Mouse (Mus musculus): ENCODE data around the gene Loxl3. TPM values are rescaled to one million over a fixed set of nuclear protein-coding genes. Genes with fewer than 3 reads are reported as not detected.

Gene Loxl3
- polyA plus RNA-seq, 1 experiment from 2014 or later: 20.9 TPM

DNA sequence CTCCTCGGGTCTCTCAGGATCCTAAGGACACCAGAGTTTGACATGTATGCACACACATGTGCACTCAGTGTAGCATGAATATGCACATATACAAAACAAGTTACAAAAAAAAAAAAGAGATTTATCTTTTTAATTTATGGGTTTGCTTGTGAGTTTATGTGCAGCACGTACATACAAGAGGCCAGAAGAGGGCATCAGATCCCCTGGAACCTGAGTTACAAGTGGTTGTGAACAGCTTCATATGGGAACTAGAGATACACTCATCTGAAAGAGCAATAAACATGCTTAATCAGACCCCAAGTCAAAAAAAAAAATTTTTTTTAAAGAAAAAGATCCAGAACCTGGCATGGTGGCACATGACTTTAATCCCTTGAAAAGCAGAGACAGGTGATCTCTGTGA is 41.0 kb downstream of the Loxl3 start:
- no peaks in the 10 kb centered on the region for H3K9me3 ChIP-seq
- no peak overlapping the region for H3K4me3 ChIP-seq
- no peak overlapping the region for H3K4me2 ChIP-seq
- 22% methylated on average over 2 of the region's 2 CpGs for WGBS
- H3K36me3 ChIP-seq: peaks cover 5% of the 10 kb centered on the region
- peaks cover 35% of the 10 kb centered on the region for H3K4me1 ChIP-seq
- no peak overlapping the region for H3K9ac ChIP-seq
- no peak for ATAC-seq (ENCODE audit: insufficient number of reproducible peaks, insufficient read depth, low FRiP score, low TSS enrichment, low read depth)
- H3K27me3 ChIP-seq: peaks cover 64% of the 10 kb centered on the region
- no peak overlapping the region for H3K27ac ChIP-seq

DNA sequence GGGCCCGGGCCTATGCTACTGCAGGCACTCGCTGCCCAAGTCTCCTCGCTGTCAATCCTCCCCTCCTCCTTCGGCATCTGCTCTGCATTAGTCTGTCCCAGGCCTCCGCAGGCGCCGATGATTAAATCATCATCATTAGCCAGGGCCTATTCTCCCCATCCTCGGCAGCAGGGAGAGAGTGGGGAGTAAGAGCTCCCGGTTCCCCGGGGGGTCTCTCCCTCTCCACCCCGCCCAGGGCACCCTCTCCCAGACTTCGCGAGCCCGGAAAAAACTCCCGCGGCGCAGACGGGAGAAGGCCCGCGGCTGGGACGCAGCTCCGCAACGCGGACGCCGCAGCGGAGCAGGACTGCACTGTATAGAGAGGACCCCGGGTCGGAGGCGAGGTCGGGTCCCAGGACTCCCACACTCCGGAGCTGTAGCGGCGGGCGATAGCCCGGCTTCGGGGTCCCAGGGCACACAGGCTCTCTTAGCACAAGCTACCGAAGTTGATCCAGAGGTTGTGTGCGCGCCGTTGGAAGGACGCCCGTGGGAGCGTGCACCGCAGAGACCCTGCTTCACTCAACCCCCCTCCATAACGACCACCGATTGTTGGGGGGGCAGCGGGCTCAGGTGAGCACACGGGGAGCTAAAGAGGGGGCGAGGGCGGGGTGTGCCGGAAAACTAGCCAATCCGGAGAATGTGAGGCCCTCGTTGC is 43.8 kb downstream of the Loxl3 start, which contains the start of gene Pcgf1:
Gene Pcgf1, plus strand, starts transcription at position 240 of the 694 bp plus-strand sequence.
- Histone ChIP-seq H3K27ac (peak within 1 kb of the TSS; percentile 88), H3K36me3 (peaks cover 31% of the 10 kb centered on the region), H3K4me1 (peaks cover 20% of the 10 kb centered on the region), H3K27me3 (peaks cover 46% of the 10 kb centered on the region), H3K9me3 (no peaks in the 10 kb centered on the region), H3K9ac (peak within 1 kb of the TSS; percentile 85), H3K4me2 (peak within 1 kb of the TSS; percentile 93), H3K4me3 (peak within 1 kb of the TSS; percentile 81)
- peak; percentile 78 for ATAC-seq (ENCODE audit: insufficient number of reproducible peaks, insufficient read depth, low FRiP score, low TSS enrichment, low read depth)
- under 1% methylated on average over 54 of the region's 54 CpGs for WGBS

DNA sequence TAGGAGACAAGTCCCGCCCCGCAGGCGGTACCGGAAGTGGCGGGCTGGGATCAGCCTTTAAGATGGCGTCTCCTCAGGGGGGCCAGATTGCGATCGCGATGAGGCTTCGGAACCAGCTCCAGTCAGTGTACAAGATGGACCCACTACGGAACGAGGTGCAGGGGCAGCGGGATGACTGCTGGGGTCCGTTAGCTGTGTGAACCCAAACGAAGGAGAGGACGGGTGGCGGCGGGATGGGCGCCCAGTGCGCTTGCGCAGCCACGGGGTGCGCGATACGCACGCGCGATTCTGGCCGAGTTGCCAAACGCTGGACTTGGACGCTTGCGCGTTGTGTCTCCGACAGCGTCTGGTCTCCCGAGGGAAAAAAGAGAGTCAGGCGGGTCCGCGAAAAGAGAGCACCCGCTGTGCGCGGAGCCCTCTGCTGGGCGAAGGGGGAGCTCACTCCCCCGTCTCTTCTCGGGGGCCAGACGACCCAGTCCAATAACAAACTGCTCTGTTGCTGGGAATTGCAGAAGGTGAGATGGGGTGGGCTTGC is 44.4 kb downstream of the Loxl3 start:
- WGBS: 0% methylated on average over 46 of the region's 46 CpGs
- H3K27me3 ChIP-seq: peaks cover 47% of the 10 kb centered on the region
- H3K4me1 ChIP-seq: peaks cover 20% of the 10 kb centered on the region
- H3K4me2 ChIP-seq: peak overlapping the region; percentile 93
- H3K9me3 ChIP-seq: no peaks in the 10 kb centered on the region
- peak overlapping the region; percentile 88 for H3K27ac ChIP-seq
- peaks cover 31% of the 10 kb centered on the region for H3K36me3 ChIP-seq
- peak overlapping the region; percentile 81 for H3K4me3 ChIP-seq
- peak; percentile 90 for ATAC-seq (ENCODE audit: insufficient number of reproducible peaks, insufficient read depth, low FRiP score, low TSS enrichment, low read depth)
- H3K9ac ChIP-seq: peak overlapping the region; percentile 85

DNA sequence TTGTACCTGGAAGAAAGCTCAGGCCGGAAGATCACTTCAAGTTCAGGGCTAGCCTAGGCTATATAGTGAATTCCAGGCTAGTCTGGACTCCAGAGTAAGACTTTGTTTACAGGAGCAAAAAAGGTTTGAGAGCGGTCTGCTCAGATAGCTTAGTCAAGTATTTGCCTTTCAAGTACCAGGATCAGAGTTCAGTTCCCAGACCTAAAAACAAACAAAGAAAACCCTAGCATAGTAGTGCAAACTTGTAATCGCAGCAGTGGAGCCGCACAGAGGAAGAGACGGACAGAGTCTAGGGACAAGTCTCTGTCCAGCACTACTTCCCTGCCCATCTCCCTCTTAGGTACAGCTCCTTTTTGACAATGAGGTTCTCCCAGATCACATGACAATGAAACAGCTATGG is 46.2 kb downstream of the Loxl3 start:
- Histone ChIP-seq H3K9me3 (no peaks in the 10 kb centered on the region), H3K4me1 (peaks cover 31% of the 10 kb centered on the region), H3K4me2 (no peak overlapping the region), H3K27me3 (peaks cover 47% of the 10 kb centered on the region), H3K4me3 (no peak overlapping the region), H3K9ac (no peak overlapping the region), H3K27ac (no peak overlapping the region), H3K36me3 (peaks cover 31% of the 10 kb centered on the region)
- 95% methylated on average over 5 of the region's 5 CpGs for WGBS
- no peak for ATAC-seq (ENCODE audit: insufficient number of reproducible peaks, insufficient read depth, low FRiP score, low TSS enrichment, low read depth)

DNA sequence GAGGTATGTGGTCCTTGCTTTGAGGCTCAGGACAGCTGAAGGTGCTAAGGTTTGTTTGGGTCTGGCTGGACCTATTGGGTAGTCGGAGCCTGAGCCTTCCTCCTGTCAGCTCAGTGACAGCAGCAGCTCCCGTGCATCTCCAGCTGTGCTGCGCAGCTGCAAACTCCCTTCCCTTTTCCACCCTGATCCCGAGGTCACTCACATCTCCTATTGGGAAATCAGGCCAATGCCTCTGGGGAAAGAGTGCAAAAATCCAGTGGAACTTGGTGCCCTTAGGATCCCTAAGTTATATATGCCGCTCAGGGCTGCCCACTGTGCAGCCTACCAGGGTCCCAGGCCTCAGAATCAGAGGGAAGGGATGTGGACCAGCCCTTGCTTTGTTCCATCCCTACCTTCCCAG is 49.5 kb downstream of the Loxl3 start:
- H3K9me3 ChIP-seq: no peaks in the 10 kb centered on the region
- H3K36me3 ChIP-seq: peaks cover 31% of the 10 kb centered on the region
- peaks cover 67% of the 10 kb centered on the region for H3K27me3 ChIP-seq
- no peak overlapping the region for H3K4me2 ChIP-seq
- no peak overlapping the region for H3K27ac ChIP-seq
- no peak overlapping the region for H3K4me3 ChIP-seq
- 16% methylated on average over 5 of the region's 5 CpGs for whole genome bisulfite sequencing
- H3K9ac ChIP-seq: peak overlapping the region; percentile 36; the same call in 1 of the 2 replicates
- H3K4me1 ChIP-seq: peaks cover 43% of the 10 kb centered on the region
- ATAC-seq (ENCODE audit: insufficient number of reproducible peaks, insufficient read depth, low FRiP score, low TSS enrichment, low read depth): no peak

DNA sequence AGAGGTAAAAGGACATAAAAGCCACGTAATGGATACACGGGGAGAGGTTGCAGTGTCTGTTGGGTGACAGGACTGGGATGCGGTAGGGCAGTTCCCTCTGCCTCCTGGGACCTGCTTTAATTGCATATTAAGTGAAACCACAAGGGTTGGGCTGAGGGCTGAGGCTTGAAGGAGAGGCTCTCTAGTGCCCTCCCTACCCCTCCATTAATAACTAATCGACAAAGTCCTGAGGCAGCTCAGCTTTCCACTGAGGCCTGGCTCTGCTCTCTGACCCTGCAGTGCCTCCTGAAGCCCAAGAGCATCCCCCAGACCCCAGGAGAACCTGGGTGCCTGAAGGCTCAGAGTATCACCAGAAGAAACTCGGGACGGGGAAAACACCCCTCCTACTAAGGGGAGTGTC is 50.5 kb downstream of the Loxl3 start:
- 7% methylated on average over 6 of the region's 6 CpGs for WGBS
- H3K4me1 ChIP-seq: peaks cover 35% of the 10 kb centered on the region
- H3K36me3 ChIP-seq: peaks cover 31% of the 10 kb centered on the region
- no peaks in the 10 kb centered on the region for H3K9me3 ChIP-seq
- no peak overlapping the region for H3K4me2 ChIP-seq
- peaks cover 76% of the 10 kb centered on the region for H3K27me3 ChIP-seq
- H3K27ac ChIP-seq: no peak overlapping the region
- ATAC-seq (ENCODE audit: insufficient number of reproducible peaks, insufficient read depth, low FRiP score, low TSS enrichment, low read depth): no peak
- H3K9ac ChIP-seq: no peak overlapping the region
- no peak overlapping the region for H3K4me3 ChIP-seq

DNA sequence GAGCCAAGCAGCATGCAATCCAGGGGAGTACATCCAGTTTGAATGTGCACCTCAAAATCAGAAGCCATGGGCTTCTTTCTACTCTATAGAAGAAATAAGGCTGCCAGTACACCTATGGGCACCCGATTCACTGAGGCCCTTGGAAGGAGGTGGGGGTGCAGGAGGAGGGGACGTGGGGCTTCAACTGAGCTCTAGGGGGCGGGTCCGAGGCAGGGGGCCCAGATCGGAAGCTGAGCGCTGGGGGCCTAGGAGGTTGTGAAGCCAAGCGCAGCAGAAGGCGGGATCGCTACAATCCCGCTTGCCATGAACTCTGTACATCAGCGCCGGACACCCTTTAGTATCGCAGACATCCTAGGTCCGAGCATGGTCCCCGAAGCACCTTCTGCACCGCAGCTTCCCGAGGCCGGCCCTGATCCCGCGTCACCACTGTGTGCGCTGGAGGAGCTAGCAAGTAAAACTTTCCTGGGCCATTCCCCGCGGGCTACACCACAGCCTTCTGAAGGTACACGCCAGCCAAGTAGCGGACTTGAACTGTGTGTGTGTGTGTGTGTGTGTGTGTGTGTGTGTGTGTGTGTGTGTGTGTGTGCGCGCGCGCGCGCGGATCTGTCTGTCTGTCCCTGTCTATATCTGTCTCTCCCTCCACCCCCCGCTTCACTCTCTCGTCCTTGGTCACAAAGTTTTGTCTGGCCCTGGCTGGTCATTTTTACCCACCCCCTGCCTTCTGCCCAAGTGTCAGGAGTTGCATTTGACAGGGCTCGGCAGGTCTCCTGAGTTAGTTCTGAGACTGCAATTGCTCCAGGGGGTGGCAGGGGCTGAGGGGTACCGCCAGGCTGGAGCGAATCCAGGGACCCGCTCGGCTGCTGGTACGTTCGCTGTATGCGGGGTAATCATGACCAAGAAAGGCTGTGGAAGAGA is 52.4 kb downstream of the Loxl3 start, which contains the start of gene Lbx2:
Gene Lbx2, plus strand, starts transcription at position 247 of the 915 bp plus-strand sequence.
- ATAC-seq (ENCODE audit: insufficient number of reproducible peaks, insufficient read depth, low FRiP score, low TSS enrichment, low read depth): no peak
- peak within 1 kb of the TSS; percentile 59 for H3K9ac ChIP-seq
- H3K4me1 ChIP-seq: peaks cover 30% of the 10 kb centered on the region
- H3K27me3 ChIP-seq: peaks cover 94% of the 10 kb centered on the region
- no peak within 1 kb of the TSS for H3K27ac ChIP-seq
- peaks cover 12% of the 10 kb centered on the region for H3K36me3 ChIP-seq
- 4% methylated on average over 39 of the region's 42 CpGs for WGBS
- no peaks in the 10 kb centered on the region for H3K9me3 ChIP-seq
- H3K4me3 ChIP-seq: peak within 1 kb of the TSS; percentile 34
- H3K4me2 ChIP-seq: peak within 1 kb of the TSS; percentile 55

DNA sequence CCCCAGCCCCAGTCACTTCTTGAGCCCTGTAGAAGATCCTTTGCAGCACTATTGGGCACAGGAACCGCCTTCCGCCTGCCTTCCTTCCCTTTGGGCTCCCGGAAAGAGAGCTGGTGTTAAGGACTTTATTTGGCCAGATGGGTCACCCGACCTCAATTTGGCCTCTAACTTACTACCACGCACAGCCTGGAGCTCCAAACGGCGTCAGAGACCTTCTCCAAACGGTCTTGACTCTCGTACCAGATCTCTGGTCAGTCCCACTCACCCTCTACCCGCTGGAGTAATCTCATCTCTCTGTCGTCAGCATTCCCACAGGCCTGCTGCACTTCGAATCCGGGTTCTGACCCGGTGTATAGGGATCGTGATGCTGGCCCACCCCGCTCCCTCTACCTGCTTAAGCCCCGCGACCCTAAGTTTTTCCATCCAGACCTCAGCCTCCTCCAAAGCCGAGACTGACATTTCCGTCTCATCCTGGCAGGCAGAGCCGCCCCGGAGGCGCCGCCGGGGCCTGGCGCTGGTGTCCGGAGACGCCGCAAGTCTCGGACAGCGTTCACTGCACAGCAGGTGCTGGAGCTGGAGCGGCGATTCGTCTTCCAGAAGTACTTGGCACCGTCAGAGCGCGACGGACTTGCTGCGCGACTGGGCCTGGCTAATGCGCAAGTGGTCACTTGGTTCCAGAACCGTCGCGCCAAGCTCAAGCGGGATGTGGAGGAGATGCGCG is 53.4 kb downstream of the Loxl3 start:
- 2% methylated on average over 47 of the region's 47 CpGs for WGBS
- peaks cover 96% of the 10 kb centered on the region for H3K27me3 ChIP-seq

DNA sequence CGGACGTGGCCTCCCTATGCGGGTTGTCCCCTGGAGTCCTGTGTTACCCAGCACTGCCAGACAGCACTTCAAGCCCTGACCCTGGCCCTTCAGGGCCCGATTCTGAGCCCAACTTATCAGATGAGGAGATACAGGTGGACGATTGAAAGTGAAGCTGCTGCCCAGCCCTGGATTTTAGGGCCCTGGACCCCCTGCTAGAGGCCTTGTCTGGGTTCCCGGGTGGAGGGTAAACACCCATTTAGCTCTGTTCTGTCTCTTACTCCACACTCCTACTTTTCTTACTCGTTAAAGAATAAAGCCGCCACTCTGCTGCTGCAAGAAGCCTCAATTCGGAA is 53.9 kb downstream of the Loxl3 start:
- H3K9me3 ChIP-seq: no peaks in the 10 kb centered on the region
- H3K4me1 ChIP-seq: peaks cover 30% of the 10 kb centered on the region
- peak overlapping the region; percentile 27 for H3K4me3 ChIP-seq
- H3K4me2 ChIP-seq: peak overlapping the region; percentile 55
- no peak overlapping the region for H3K9ac ChIP-seq
- H3K27me3 ChIP-seq: peaks cover 96% of the 10 kb centered on the region
- H3K27ac ChIP-seq: no peak overlapping the region
- 4% methylated on average over 9 of the region's 9 CpGs for WGBS
- H3K36me3 ChIP-seq: no peaks in the 10 kb centered on the region
- no peak for ATAC-seq (ENCODE audit: insufficient number of reproducible peaks, insufficient read depth, low FRiP score, low TSS enrichment, low read depth)

More for the DNA sequence above, 53.4 kb downstream of the Loxl3 start:
- H3K4me1 ChIP-seq: peaks cover 30% of the 10 kb centered on the region
- no peak overlapping the region for H3K9ac ChIP-seq
- H3K4me2 ChIP-seq: peak overlapping the region; percentile 55
- H3K9me3 ChIP-seq: no peaks in the 10 kb centered on the region
- H3K27ac ChIP-seq: no peak overlapping the region
- peaks cover 2% of the 10 kb centered on the region; the same call in 1 of the 2 replicates for H3K36me3 ChIP-seq
- ATAC-seq (ENCODE audit: insufficient number of reproducible peaks, insufficient read depth, low FRiP score, low TSS enrichment, low read depth): no peak
- peak overlapping the region; percentile 27 for H3K4me3 ChIP-seq

DNA sequence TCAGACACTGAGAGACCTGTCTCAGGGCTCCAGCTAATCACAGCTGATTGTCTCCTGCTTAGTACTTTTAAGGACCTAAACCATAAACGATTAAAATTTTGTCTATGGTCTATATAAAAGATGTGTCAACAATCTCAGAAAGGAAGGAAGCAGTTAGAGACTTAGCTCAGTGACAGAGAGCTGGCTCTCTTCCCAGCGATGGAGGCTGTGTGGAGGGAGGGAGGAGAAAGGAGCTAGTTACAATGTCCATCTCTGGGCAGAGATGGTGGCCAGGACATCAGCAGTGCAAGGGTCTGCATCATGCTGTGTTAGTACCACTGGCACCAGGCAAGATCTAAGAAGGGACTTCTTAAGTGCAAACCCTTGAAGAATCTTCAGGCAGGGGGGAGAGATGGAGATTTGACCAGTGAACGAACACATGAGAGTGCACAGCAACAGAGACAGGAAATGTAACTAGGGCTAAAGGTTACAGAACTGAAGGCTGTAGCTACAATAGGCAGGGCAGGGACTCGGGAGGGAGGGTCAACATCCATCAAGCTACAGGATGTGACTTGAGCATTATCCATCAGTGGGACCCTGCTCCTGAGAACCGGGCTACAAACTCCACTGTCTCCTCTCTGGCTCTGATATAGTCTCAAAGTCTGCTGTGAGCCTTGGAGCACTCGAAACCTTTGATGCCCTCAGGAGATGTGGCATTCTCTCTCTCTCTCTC is 58.6 kb downstream of the Loxl3 start:
- peaks cover 66% of the 10 kb centered on the region for H3K27me3 ChIP-seq
- H3K9ac ChIP-seq: no peak overlapping the region
- H3K9me3 ChIP-seq: no peaks in the 10 kb centered on the region
- H3K27ac ChIP-seq: no peak overlapping the region
- H3K36me3 ChIP-seq: no peaks in the 10 kb centered on the region
- H3K4me1 ChIP-seq: peaks cover 3% of the 10 kb centered on the region
- no peak overlapping the region for H3K4me3 ChIP-seq
- WGBS: 37% methylated on average over 6 of the region's 6 CpGs
- ATAC-seq (ENCODE audit: insufficient number of reproducible peaks, insufficient read depth, low FRiP score, low TSS enrichment, low read depth): no peak
- H3K4me2 ChIP-seq: no peak overlapping the region

Data from embryonic facial prominence, embryonic 13.5 days (tissue).